Mouse (Mus musculus) lung, postnatal 25 days (tissue): ENCODE measurements around the gene Cyb561.

Experiments used
- DNase-seq: peaks from one replicate; pipeline ENCODE4 v3.0.0; 2022; ENCODE audit warnings: low spot score

Gene Cyb561

GRCm38 (mm10) chr11:105951601-105952044 is 1.5 kb downstream of the Cyb561 start:
- DNase-seq: no peak

- DNase-seq: no peak
These were observed 2.6 kb downstream of the Cyb561 start for GRCm38 (mm10) chr11:105950519-105950918.

GRCm38 (mm10) chr11:105948255-105948654 is 4.9 kb downstream of the Cyb561 start:
- no peak for DNase-seq

- peak; percentile 56 for DNase-seq
These were observed 6.4 kb downstream of the Cyb561 start for GRCm38 (mm10) chr11:105946694-105947154.

GRCm38 (mm10) chr11:105944770-105945672 is 8.1 kb downstream of the Cyb561 start:
- DNase-seq: peak; percentile 91

GRCm38 (mm10) chr11:105944126-105944621 is 9.0 kb downstream of the Cyb561 start:
- peak; percentile 89 for DNase-seq

GRCm38 (mm10) chr11:105943133-105944102 is 9.7 kb downstream of the Cyb561 start:
- DNase-seq: peak; percentile 84

- no peak for DNase-seq
These were observed 11.2 kb downstream of the Cyb561 start for GRCm38 (mm10) chr11:105941973-105942372.

- DNase-seq: no peak
These were observed 14.4 kb downstream of the Cyb561 start for GRCm38 (mm10) chr11:105938771-105939170.

- DNase-seq: no peak
These were observed 16.2 kb downstream of the Cyb561 start for GRCm38 (mm10) chr11:105936974-105937373.

GRCm38 (mm10) chr11:105936200-105936599 is 16.9 kb downstream of the Cyb561 start:
- peak; percentile 64 for DNase-seq

GRCm38 (mm10) chr11:105935496-105935895 is 17.6 kb downstream of the Cyb561 start:
- no peak for DNase-seq

- no peak for DNase-seq
These were observed 18.3 kb downstream of the Cyb561 start for GRCm38 (mm10) chr11:105934816-105935215.

- no peak for DNase-seq
These were observed 18.8 kb downstream of the Cyb561 start for GRCm38 (mm10) chr11:105934303-105934711.

GRCm38 (mm10) chr11:105933746-105934145 is 19.4 kb downstream of the Cyb561 start:
- peak; percentile 70 for DNase-seq

GRCm38 (mm10) chr11:105931380-105931779 is 21.8 kb downstream of the Cyb561 start:
- DNase-seq: no peak

- no peak for DNase-seq
These were observed 25.0 kb downstream of the Cyb561 start for GRCm38 (mm10) chr11:105928171-105928570.

- DNase-seq: peak; percentile 85
These were observed 25.8 kb downstream of the Cyb561 start for GRCm38 (mm10) chr11:105927065-105928030.

- no peak for DNase-seq
These were observed 30.1 kb downstream of the Cyb561 start for GRCm38 (mm10) chr11:105922769-105923663.

- DNase-seq: no peak
These were observed 31.9 kb downstream of the Cyb561 start for GRCm38 (mm10) chr11:105921275-105921674.
